Mouse (Mus musculus) G1E (cell line): ENCODE results near the gene Ankrd13d.

Experiments used
- CTCF ChIP-seq: IDR thresholded peaks from 2 replicates; pipeline ENCODE4 v1.5.1; 2012; ENCODE audit warnings: low read depth, low read length, inconsistent platforms, mixed read lengths
- GATA1 ChIP-seq: IDR thresholded peaks from 2 replicates; pipeline ENCODE4 v1.6.1; 2012; ENCODE audit warnings: borderline replicate concordance, low read length, inconsistent platforms, mixed read lengths
- POLR2AphosphoS5 ChIP-seq: IDR thresholded peaks from 2 replicates; pipeline ENCODE4 v1.6.1; 2012; ENCODE audit warnings: low read depth, low read length, inconsistent platforms; ENCODE audit not compliant: insufficient replicate concordance
- TAL1 ChIP-seq: conservative IDR thresholded peaks from 2 replicates; pipeline ENCODE4 v1.6.1; 2012; ENCODE audit warnings: low read depth, low read length, inconsistent platforms, mixed read lengths

DNA sequence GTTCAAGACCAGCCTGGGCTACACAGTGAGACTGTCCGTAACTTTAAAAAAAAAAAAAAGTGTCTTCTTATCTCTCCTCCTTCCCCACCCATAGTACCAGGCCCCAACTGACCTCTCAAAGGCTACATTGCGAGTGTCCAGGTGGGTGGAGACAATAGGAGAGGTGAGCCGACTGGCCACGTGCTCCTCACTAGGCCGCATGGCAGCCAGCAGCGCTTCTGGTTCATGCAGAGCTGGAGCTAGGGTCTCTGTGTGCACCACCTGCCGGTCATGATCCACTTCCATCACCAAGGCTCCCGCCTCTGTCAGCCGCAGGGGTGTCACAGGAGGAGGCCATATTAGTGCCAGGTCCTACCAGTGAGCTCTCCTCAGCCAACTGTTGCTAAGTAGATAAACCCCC, 2.5 kb downstream of the Ankrd13d start:
- TF ChIP-seq TAL1 (no peak), CTCF (no peak), GATA1 (no peak), POLR2AphosphoS5 (no peak)
